Mouse (Mus musculus): ENCODE data around the gene Gm6217.

- TF ChIP-seq CTCF (IDR thresholded peaks at IDR 0.05; ENCODE audit: insufficient read depth, low read depth, low read length) (no peak), POLR2A (IDR thresholded peaks at IDR 0.05; ENCODE audit: insufficient read depth, low read depth, low read length) (no peak)
These were observed 30.6 kb downstream of the Gm6217 start for GRCm38 (mm10) chr1:82900567-82900966.

All from olfactory bulb, adult 2 months (tissue).